Mouse (Mus musculus) yolk sac, embryonic 10.5 days (tissue): ENCODE measurements around the gene Iqgap1.

Experiments used
- DNase-seq: peaks from one replicate; pipeline ENCODE4 v3.0.0-alpha.2; 2017; ENCODE audit warnings: low spot score

Gene Iqgap1

GRCm38 (mm10) chr7:80825843-80826403 is at the start of gene Iqgap1:
TSS of gene Iqgap1 (minus strand) at chr7:80825974.
- DNase-seq: no peak

- no peak for DNase-seq
Observed at GRCm38 (mm10) chr7:80873631-80874030, 47.9 kb upstream of the Iqgap1 start.

GRCm38 (mm10) chr7:80873038-80873437 is 47.3 kb upstream of the Iqgap1 start:
- no peak for DNase-seq

GRCm38 (mm10) chr7:80868686-80869085 is 42.9 kb upstream of the Iqgap1 start:
- no peak for DNase-seq

GRCm38 (mm10) chr7:80866514-80867147 is 40.9 kb upstream of the Iqgap1 start:
- peak; percentile 75 for DNase-seq

- no peak for DNase-seq
Observed at GRCm38 (mm10) chr7:80865521-80865920, 39.7 kb upstream of the Iqgap1 start.

GRCm38 (mm10) chr7:80864831-80865230 is 39.1 kb upstream of the Iqgap1 start:
- DNase-seq: no peak

GRCm38 (mm10) chr7:80864151-80864550 is 38.4 kb upstream of the Iqgap1 start:
- no peak for DNase-seq

- no peak for DNase-seq
Observed at GRCm38 (mm10) chr7:80863520-80863919, 37.7 kb upstream of the Iqgap1 start.

GRCm38 (mm10) chr7:80862475-80862874 is 36.7 kb upstream of the Iqgap1 start:
- no peak for DNase-seq

GRCm38 (mm10) chr7:80860729-80861274 is 35.0 kb upstream of the Iqgap1 start, which contains the start of gene Zscan2:
TSS of gene Zscan2 (plus strand) at chr7:80860920.
- peak; percentile 97 for DNase-seq

GRCm38 (mm10) chr7:80860227-80860626 is 34.5 kb upstream of the Iqgap1 start:
- DNase-seq: peak; percentile 59

- peak; percentile 61 for DNase-seq
Observed at GRCm38 (mm10) chr7:80857181-80857580, 31.4 kb upstream of the Iqgap1 start.

GRCm38 (mm10) chr7:80855316-80855715 is 29.5 kb upstream of the Iqgap1 start:
- DNase-seq: no peak

- no peak for DNase-seq
Observed at GRCm38 (mm10) chr7:80853218-80853617, 27.4 kb upstream of the Iqgap1 start.

- no peak for DNase-seq
Observed at GRCm38 (mm10) chr7:80850520-80850919, 24.7 kb upstream of the Iqgap1 start.

GRCm38 (mm10) chr7:80849710-80850109 is 23.9 kb upstream of the Iqgap1 start:
- peak; percentile 62 for DNase-seq

GRCm38 (mm10) chr7:80849267-80849666 is 23.5 kb upstream of the Iqgap1 start:
- no peak for DNase-seq

- DNase-seq: no peak
Observed at GRCm38 (mm10) chr7:80846709-80847108, 20.9 kb upstream of the Iqgap1 start.

GRCm38 (mm10) chr7:80846280-80846678 is 20.5 kb upstream of the Iqgap1 start:
- DNase-seq: no peak

- no peak for DNase-seq
Observed at GRCm38 (mm10) chr7:80845621-80846279, 20.0 kb upstream of the Iqgap1 start.

- DNase-seq: no peak
Observed at GRCm38 (mm10) chr7:80844691-80845090, 18.9 kb upstream of the Iqgap1 start.
